Mouse (Mus musculus): Measurements from ENCODE around the gene Vmn1r112.
"Not testable (repeated sequence)": the region's sequence is repeated elsewhere in the genome, so short reads cannot be mapped to it uniquely, and the experiment has no call there.

Gene Vmn1r112

GRCm38 (mm10) chr7:20770885-20771284, at the start of gene Vmn1r112:
Gene Vmn1r112 (plus strand): TSS chr7:20771185.
- DNase-seq: not testable (repeated sequence)

- DNase-seq: not testable (repeated sequence)
Observed at GRCm38 (mm10) chr7:20730524-20730923, 40.5 kb upstream of the Vmn1r112 start, which contains the start of gene Gm10668. Gene Gm10668 (minus strand): TSS chr7:20730624.

- DNase-seq: not testable (repeated sequence)
Observed at GRCm38 (mm10) chr7:20786985-20787384, 16.0 kb downstream of the Vmn1r112 start, which contains the start of gene Vmn1r113. Gene Vmn1r113 (plus strand): TSS chr7:20787285.

- not testable (repeated sequence) for DNase-seq
Observed at GRCm38 (mm10) chr7:20812086-20812485, 41.1 kb downstream of the Vmn1r112 start, which contains the start of gene Vmn1r114. Gene Vmn1r114 (minus strand): TSS chr7:20812186.
